Mouse (Mus musculus): Measurements from ENCODE around the gene Acbd3.

The Acbd3 gene

DNA sequence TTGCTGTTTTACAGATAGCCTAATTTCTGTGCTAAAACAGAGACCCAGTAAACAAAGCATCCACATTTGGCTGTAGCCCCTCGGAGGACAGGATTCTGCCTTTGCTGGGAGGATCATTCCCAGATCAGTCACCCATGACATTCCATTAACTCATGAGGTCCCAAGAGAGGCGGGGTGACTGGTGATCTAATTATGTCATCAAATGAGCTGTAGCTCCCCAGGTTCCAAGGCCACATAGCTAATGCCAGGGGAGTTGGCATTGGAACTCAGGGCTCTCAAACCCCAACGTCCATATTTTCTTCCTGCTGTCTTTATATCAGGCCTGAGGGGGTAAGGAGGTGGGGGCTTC lies 57.7 kb downstream of the Acbd3 start:
- DNase-seq (ENCODE audit: low read depth, low spot score): no peak

DNA sequence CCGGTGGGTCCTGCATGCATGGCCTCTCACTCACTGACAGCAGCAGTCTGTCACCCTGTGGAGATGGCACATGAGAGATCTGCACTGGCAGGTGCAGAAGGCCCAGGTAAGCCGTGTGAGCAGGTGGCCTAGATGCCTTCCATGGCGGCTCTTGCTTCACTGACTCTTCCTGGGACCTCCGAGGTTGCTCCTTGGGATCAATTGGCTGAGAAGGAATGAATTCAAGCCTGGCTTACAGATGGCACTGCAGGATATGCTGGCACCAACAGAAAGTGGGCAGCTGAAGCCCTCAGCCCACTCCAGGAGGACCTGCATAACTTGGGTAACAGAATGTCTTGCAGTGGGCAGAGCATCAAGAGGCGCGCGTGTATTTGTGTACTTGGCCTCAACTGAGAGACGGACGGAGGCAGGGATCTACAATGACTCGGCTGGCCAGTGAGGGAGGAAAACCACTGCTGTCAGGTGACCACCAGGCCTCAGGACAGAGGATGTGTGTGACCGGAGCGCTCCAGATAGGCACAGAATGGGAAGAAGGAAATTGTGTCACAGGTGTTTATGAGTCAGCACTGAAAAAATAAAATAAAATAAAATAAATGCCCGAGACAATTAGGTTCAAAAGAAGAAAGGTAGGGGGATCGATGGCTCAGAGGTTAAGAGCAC lies 66.1 kb downstream of the Acbd3 start:
- DNase-seq (ENCODE audit: low read depth, low spot score): no peak

DNA sequence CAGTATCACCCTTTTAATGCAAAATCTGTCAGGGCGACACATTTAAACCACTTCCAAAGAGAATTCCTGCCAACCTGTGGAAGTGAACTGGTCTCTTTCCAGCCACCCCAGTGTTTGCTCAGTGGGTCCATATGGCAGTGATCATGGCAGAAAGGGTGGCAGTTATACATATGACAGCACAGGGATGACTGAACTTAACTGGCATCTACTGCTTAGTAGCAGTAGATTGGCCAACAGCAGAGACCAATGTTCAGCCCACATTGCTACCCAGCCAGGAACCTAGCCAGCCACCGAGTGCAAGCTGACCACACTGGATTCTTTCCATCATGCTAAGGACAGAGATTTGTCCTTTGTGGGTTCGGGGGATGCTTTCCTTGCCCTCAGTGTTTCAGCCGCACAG lies 67.0 kb downstream of the Acbd3 start:
- no peak for DNase-seq (ENCODE audit: low read depth, low spot score)

GRCm38 (mm10) chr1:180793445-180794117 lies 67.7 kb downstream of the Acbd3 start:
- DNase-seq (ENCODE audit: low read depth, low spot score): no peak

DNA sequence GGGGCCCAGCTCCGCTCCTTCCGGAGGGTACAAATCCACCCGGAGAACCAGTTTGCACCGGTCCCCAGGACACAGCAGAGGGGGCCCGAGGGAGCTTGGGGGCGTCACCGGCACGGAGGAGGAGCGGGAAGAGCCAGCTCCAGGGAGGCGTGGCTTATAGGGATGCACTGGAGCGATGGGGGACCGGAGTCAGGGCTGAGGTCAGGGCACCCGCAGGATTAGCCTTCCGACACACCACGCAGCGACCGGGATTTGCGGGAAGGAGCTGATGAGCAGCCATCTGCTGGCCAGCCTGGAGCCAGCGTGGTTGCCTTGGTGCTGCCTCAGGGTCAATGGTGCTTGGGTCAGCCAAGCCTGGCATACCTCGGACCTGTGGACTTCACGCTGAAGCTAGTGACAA lies 68.3 kb downstream of the Acbd3 start:
- no peak for DNase-seq (ENCODE audit: low read depth, low spot score)

DNA sequence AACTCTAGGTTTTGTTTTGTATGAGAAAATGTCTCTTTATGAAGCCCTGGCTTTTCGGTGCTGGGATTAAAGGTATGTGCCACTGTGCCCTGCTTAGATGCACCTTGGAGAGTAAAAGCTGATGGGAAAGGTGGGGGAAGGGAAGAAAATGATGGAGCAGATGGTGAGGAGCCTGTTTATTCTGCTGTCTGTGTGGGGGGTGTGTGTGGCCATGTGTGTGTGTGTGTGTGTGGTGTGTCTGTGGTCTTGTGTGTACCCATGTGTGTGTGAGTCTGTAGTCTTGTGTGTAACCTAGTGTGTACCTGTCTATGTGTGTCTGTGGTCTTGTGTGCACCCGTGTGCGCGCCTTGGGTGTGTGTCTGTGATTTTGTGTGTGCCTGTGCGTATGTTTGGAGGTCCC lies 72.8 kb downstream of the Acbd3 start:
- DNase-seq (ENCODE audit: low read depth, low spot score): no peak

DNA sequence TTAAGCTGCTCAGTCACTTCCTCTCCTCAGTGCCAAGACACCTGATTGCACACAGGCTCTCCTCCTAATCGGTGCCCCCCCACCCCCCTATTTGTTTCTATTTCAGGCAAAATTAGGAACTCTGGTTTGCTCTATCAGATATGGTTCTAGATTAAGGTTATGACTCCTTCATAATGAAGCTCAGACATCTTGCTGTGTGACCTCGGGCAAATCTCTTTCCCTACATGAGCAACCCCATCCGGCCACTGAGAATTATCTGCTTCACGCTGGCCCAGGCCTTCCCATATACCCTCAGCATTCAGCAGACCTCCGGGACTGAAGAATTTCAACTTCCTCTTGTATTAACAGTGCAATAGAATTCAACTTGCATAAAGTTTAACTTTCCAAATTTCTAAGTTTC lies 73.4 kb downstream of the Acbd3 start:
- no peak for DNase-seq (ENCODE audit: low read depth, low spot score)

- DNase-seq (ENCODE audit: low read depth, low spot score): no peak
These were observed 74.2 kb downstream of the Acbd3 start for GRCm38 (mm10) chr1:180800022-180800421.

- DNase-seq (ENCODE audit: low read depth, low spot score): no peak
These were observed 75.0 kb downstream of the Acbd3 start for GRCm38 (mm10) chr1:180800814-180801213.

DNA sequence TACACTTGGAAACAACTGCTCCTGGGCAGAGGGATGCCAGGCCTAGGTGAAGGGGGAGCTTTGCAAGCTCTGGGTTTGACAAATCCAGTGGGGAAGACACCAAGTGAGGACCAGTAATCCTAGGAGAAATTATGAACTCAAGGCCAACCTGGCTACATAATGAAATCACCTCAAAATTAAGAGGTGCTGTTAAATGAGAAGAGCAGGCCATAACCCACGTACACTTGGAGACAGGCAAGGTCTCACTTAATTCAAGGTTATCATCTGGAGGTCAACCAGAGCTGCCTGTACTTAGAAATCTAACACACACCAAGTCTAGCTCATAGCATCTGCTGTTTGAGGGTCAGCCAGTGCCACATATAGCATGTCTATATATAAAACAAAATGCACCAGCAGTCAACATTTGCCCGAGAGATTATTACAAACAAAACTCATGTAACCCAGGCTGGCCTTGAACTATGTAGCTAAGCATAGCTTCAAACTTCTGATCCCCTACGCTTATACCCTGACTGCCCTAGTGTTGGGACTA lies 75.7 kb downstream of the Acbd3 start:
- no peak for DNase-seq (ENCODE audit: low read depth, low spot score)

Measured in c-Kit-negative CD71-positive TER-119-positive erythroid progenitor cells, embryonic 14.5 days (primary cell).